Mouse (Mus musculus): ENCODE results near the gene Dap.
A peak's percentile ranks its signal among the peaks of the same experiment; 100 is the strongest.

The Dap gene

GRCm38 (mm10) chr15:31237898-31238297 lies 13.8 kb downstream of the Dap start:
- DNase-seq (ENCODE audit: low spot score), result no peak

GRCm38 (mm10) chr15:31238611-31239010 lies 14.5 kb downstream of the Dap start:
- no peak for DNase-seq (ENCODE audit: low spot score)

- DNase-seq (ENCODE audit: low spot score), result no peak
Observed at GRCm38 (mm10) chr15:31239713-31240112, 15.6 kb downstream of the Dap start.

- no peak for DNase-seq (ENCODE audit: low spot score)
Observed at GRCm38 (mm10) chr15:31240181-31240580, 16.1 kb downstream of the Dap start.

- no peak for DNase-seq (ENCODE audit: low spot score)
Observed at GRCm38 (mm10) chr15:31243260-31243659, 19.1 kb downstream of the Dap start.

GRCm38 (mm10) chr15:31244696-31245445 lies 20.8 kb downstream of the Dap start:
- no peak for DNase-seq (ENCODE audit: low spot score)

GRCm38 (mm10) chr15:31245934-31246333 lies 21.8 kb downstream of the Dap start:
- DNase-seq (ENCODE audit: low spot score), result no peak

GRCm38 (mm10) chr15:31247035-31247434 lies 22.9 kb downstream of the Dap start:
- DNase-seq (ENCODE audit: low spot score), result no peak

- DNase-seq (ENCODE audit: low spot score), result no peak
Observed at GRCm38 (mm10) chr15:31248882-31249281, 24.8 kb downstream of the Dap start.

- no peak for DNase-seq (ENCODE audit: low spot score)
Observed at GRCm38 (mm10) chr15:31250027-31250426, 25.9 kb downstream of the Dap start.

GRCm38 (mm10) chr15:31250676-31251075 lies 26.6 kb downstream of the Dap start:
- no peak for DNase-seq (ENCODE audit: low spot score)

GRCm38 (mm10) chr15:31251189-31251588 lies 27.1 kb downstream of the Dap start:
- no peak for DNase-seq (ENCODE audit: low spot score)

- DNase-seq (ENCODE audit: low spot score), result no peak
Observed at GRCm38 (mm10) chr15:31252590-31253311, 28.6 kb downstream of the Dap start.

GRCm38 (mm10) chr15:31253380-31253779 lies 29.3 kb downstream of the Dap start:
- DNase-seq (ENCODE audit: low spot score), result no peak

- no peak for DNase-seq (ENCODE audit: low spot score)
Observed at GRCm38 (mm10) chr15:31253963-31254362, 29.8 kb downstream of the Dap start.

- DNase-seq (ENCODE audit: low spot score), result no peak
Observed at GRCm38 (mm10) chr15:31254939-31255535, 30.9 kb downstream of the Dap start.

GRCm38 (mm10) chr15:31255762-31256161 lies 31.6 kb downstream of the Dap start:
- DNase-seq (ENCODE audit: low spot score), result no peak

- no peak for DNase-seq (ENCODE audit: low spot score)
Observed at GRCm38 (mm10) chr15:31257329-31257728, 33.2 kb downstream of the Dap start.

- DNase-seq (ENCODE audit: low spot score), result no peak
Observed at GRCm38 (mm10) chr15:31258029-31258692, 34.0 kb downstream of the Dap start.

GRCm38 (mm10) chr15:31258693-31259439 lies 34.8 kb downstream of the Dap start:
- peak; percentile 48 for DNase-seq (ENCODE audit: low spot score)

GRCm38 (mm10) chr15:31261094-31261493 lies 37.0 kb downstream of the Dap start:
- no peak for DNase-seq (ENCODE audit: low spot score)

GRCm38 (mm10) chr15:31262361-31262760 lies 38.2 kb downstream of the Dap start:
- DNase-seq (ENCODE audit: low spot score), result no peak

Measured in ovary, adult 18-20 months (tissue).